Mouse (Mus musculus) embryonic facial prominence, embryonic 14.5 days (tissue): Measurements from ENCODE around the gene Lyzl4. TPM values are rescaled to one million over a fixed set of nuclear protein-coding genes. Genes with fewer than 3 reads are reported as not detected.

ENCODE experiments used
- ATAC-seq: fragments of 200-750 bp; cut with Nextera tagmentation; 2 replicates; pipeline ENCODE4 v1.8.0; 2017; ENCODE audit warnings: low read depth, moderate number of reproducible peaks, moderate TSS enrichment
- DNase-seq: peaks from one replicate; pipeline ENCODE4 v3.0.0-alpha.2; 2015; ENCODE audit warnings: low spot score
- H3K27ac ChIP-seq: fragments of 300-500 bp; sonication (generic); replicated peaks from 2 replicates; pipeline ENCODE4 v1.5.1; 2014; ENCODE audit warnings: low read depth, mild to moderate bottlenecking, low read length, moderate library complexity
- H3K27me3 ChIP-seq: fragments of 300-500 bp; sonication (generic); replicated peaks from 2 replicates; pipeline ENCODE4 v1.6.1; 2014; ENCODE audit warnings: low read length; ENCODE audit not compliant: control insufficient read depth, insufficient read depth
- H3K36me3 ChIP-seq: fragments of 300-500 bp; sonication (generic); 2 replicates; pipeline ENCODE4 v1.6.1; 2014; ENCODE audit warnings: low read length, mixed read lengths; ENCODE audit not compliant: control insufficient read depth, insufficient read depth
- H3K4me1 ChIP-seq: fragments of 300-500 bp; sonication (generic); 2 replicates; pipeline ENCODE4 v1.6.1; 2014; ENCODE audit warnings: antibody characterized with exemption, low read length; ENCODE audit not compliant: control insufficient read depth, insufficient read depth
- H3K4me2 ChIP-seq: fragments of 300-500 bp; sonication (generic); 2 replicates; pipeline ENCODE4 v1.6.1; 2014; ENCODE audit warnings: low read depth, mild to moderate bottlenecking, low read length, moderate library complexity, mixed read lengths
- H3K4me3 ChIP-seq: fragments of 300-500 bp; sonication (generic); 2 replicates; pipeline ENCODE4 v1.5.1; 2014; ENCODE audit warnings: low read depth, mild to moderate bottlenecking, low read length
- H3K9ac ChIP-seq: fragments of 300-500 bp; sonication (generic); 2 replicates; pipeline ENCODE4 v1.6.1; 2014; ENCODE audit warnings: low read depth, mild to moderate bottlenecking, low read length, moderate library complexity, mixed read lengths
- H3K9me3 ChIP-seq: fragments of 300-500 bp; sonication (generic); 2 replicates; pipeline ENCODE4 v1.6.1; 2016; ENCODE audit warnings: low read length; ENCODE audit not compliant: control insufficient read depth
- WGBS: fragments of 180-500 bp; shearing (Covaris S2); extraction: QIAGEN DNeasy Blood & Tissue Kit; methylation state at CpG from one replicate; pipeline ENCODE4 v1.1.7; 2014; 5-methylcytosine and 5-hydroxymethylcytosine counted together
- polyA plus RNA-seq: library from polyadenylated mRNA; unstranded; fragments of >200 nt; fragmentation: Nextera tagmentation; extraction: Ambion mirVana; gene quantifications from 2 replicates; pipeline ENCODE4 v1.2.1, GENCODE M21; 2014

The Lyzl4 gene
- polyA plus RNA-seq, 1 experiment from 2014 or later, result 1.7 TPM

DNA sequence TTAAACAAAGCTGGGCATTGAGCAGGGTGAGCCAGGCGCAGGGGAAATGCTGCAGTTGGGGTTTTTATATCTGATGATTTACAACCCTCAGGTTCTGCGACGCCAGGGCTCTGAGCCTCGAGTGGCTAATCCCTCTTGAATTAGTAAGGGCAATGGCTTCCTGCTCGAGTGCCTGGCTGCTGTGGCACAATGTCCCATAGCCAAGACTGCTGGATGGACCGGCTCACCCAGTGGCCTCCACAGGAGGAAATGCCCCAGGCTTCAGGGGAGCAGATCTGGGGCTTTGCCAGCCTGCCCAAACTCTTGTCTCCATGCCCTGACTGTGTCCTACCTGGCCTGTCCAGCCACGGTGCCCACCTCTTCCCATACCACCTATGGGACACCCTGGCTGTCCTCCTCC is 22.5 kb downstream of the Lyzl4 start:
- no peaks in the 10 kb centered on the region for H3K4me1 ChIP-seq
- no peak for ATAC-seq
- no peak overlapping the region for H3K27ac ChIP-seq
- H3K27me3 ChIP-seq, result no peaks in the 10 kb centered on the region
- no peaks in the 10 kb centered on the region for H3K36me3 ChIP-seq
- no peak overlapping the region for H3K4me2 ChIP-seq
- no peak overlapping the region for H3K4me3 ChIP-seq
- no peak for DNase-seq
- WGBS, result 43% methylated on average over 7 of the region's 7 CpGs
- H3K9ac ChIP-seq, result no peak overlapping the region
- no peaks in the 10 kb centered on the region for H3K9me3 ChIP-seq

- no peaks in the 10 kb centered on the region for H3K9me3 ChIP-seq
- no peak overlapping the region for H3K9ac ChIP-seq
- H3K4me2 ChIP-seq, result no peak overlapping the region
- 51% methylated on average over 3 of the region's 3 CpGs for WGBS
- DNase-seq, result no peak
- ATAC-seq, result no peak
- no peak overlapping the region for H3K4me3 ChIP-seq
- H3K36me3 ChIP-seq, result no peaks in the 10 kb centered on the region
- H3K27me3 ChIP-seq, result no peaks in the 10 kb centered on the region
- H3K4me1 ChIP-seq, result no peaks in the 10 kb centered on the region
- no peak overlapping the region for H3K27ac ChIP-seq
Observed at GRCm38 (mm10) chr9:121616471-121616870, 25.4 kb downstream of the Lyzl4 start.

- Histone ChIP-seq H3K4me2 (no peak overlapping the region), H3K4me3 (no peak overlapping the region), H3K36me3 (no peaks in the 10 kb centered on the region), H3K4me1 (no peaks in the 10 kb centered on the region), H3K27ac (no peak overlapping the region), H3K9ac (no peak overlapping the region), H3K27me3 (no peaks in the 10 kb centered on the region), H3K9me3 (no peaks in the 10 kb centered on the region)
- ATAC-seq, result no peak
- DNase-seq, result no peak
Observed at GRCm38 (mm10) chr9:121614241-121614757, 27.6 kb downstream of the Lyzl4 start.

- H3K9ac ChIP-seq, result no peak overlapping the region
- no peaks in the 10 kb centered on the region for H3K27me3 ChIP-seq
- 35% methylated on average over 4 of the region's 5 CpGs for WGBS
- no peak overlapping the region for H3K4me3 ChIP-seq
- H3K36me3 ChIP-seq, result no peaks in the 10 kb centered on the region
- H3K27ac ChIP-seq, result no peak overlapping the region
- H3K4me1 ChIP-seq, result no peaks in the 10 kb centered on the region
- ATAC-seq (no peak), DNase-seq (no peak)
- no peaks in the 10 kb centered on the region for H3K9me3 ChIP-seq
- no peak overlapping the region for H3K4me2 ChIP-seq
Observed at GRCm38 (mm10) chr9:121613192-121613591, 28.7 kb downstream of the Lyzl4 start.

GRCm38 (mm10) chr9:121609381-121609780 is 32.5 kb downstream of the Lyzl4 start:
- DNase-seq (no peak), ATAC-seq (no peak)
- Histone ChIP-seq H3K4me2 (no peak overlapping the region), H3K4me1 (no peaks in the 10 kb centered on the region), H3K27me3 (no peaks in the 10 kb centered on the region), H3K4me3 (no peak overlapping the region), H3K36me3 (no peaks in the 10 kb centered on the region), H3K27ac (no peak overlapping the region), H3K9me3 (no peaks in the 10 kb centered on the region), H3K9ac (no peak overlapping the region)
- 79% methylated on average over 6 of the region's 6 CpGs for WGBS

- WGBS, result 43% methylated on average over 1 of the region's 1 CpGs
- no peaks in the 10 kb centered on the region for H3K9me3 ChIP-seq
- H3K27me3 ChIP-seq, result no peaks in the 10 kb centered on the region
- no peak overlapping the region for H3K9ac ChIP-seq
- ATAC-seq (no peak), DNase-seq (no peak)
- no peak overlapping the region for H3K4me2 ChIP-seq
- H3K36me3 ChIP-seq, result no peaks in the 10 kb centered on the region
- H3K4me3 ChIP-seq, result no peak overlapping the region
- peaks cover 1% of the 10 kb centered on the region; the same call in 1 of the 2 replicates for H3K4me1 ChIP-seq
- H3K27ac ChIP-seq, result no peak overlapping the region
Observed at GRCm38 (mm10) chr9:121606498-121607096, 35.3 kb downstream of the Lyzl4 start.

- WGBS, result 59% methylated on average over 12 of the region's 12 CpGs
- Histone ChIP-seq H3K36me3 (no peaks in the 10 kb centered on the region), H3K4me1 (peaks cover 11% of the 10 kb centered on the region), H3K9ac (no peak overlapping the region), H3K27me3 (no peaks in the 10 kb centered on the region), H3K4me2 (no peak overlapping the region), H3K9me3 (no peaks in the 10 kb centered on the region), H3K27ac (no peak overlapping the region), H3K4me3 (no peak overlapping the region)
- peak; percentile 89 for DNase-seq
- peak; percentile 65 for ATAC-seq
Observed at GRCm38 (mm10) chr9:121605414-121606278, 36.2 kb downstream of the Lyzl4 start.

DNA sequence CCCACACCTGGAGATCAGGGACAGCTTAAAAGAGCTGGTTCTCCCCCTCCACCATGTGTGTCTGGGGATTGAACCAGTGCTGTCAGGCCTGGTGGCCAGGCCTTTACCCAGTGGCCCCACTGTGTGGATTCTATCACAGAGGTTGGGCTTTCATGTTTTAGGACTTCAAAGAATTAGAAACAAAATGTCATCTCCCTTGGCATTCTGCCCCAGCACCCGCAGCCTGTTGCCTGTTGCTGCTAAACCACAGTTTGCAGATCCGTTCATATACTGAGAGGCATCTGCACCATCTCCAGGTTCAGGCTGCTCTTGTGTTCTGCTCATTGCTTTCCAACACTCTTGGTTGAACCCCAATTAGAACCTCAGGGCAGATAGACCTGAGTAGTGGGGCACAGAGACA is 39.5 kb downstream of the Lyzl4 start:
- no peaks in the 10 kb centered on the region for H3K9me3 ChIP-seq
- ATAC-seq (no peak), DNase-seq (no peak)
- H3K27ac ChIP-seq, result no peak overlapping the region
- H3K27me3 ChIP-seq, result no peaks in the 10 kb centered on the region
- 64% methylated on average over 2 of the region's 2 CpGs for WGBS
- H3K4me3 ChIP-seq, result no peak overlapping the region
- peaks cover 21% of the 10 kb centered on the region for H3K4me1 ChIP-seq
- H3K9ac ChIP-seq, result no peak overlapping the region
- no peaks in the 10 kb centered on the region for H3K36me3 ChIP-seq
- H3K4me2 ChIP-seq, result no peak overlapping the region
